ENCODE assay signal across 11 mouse cellular contexts in genomic region chr14:16233515-16233914, GRCm38 (mm10).
"Had no signal": no experiment of that assay in that cellular context is flagged by ENCODE, and none has a peak within 500 bp of the region (broad histone marks: within the 10 kb centered on the region; RNA-seq: fewer than 3 reads in every experiment).

No protein-coding gene starts in this region.

- H3K36me3 ChIP-seq: liver, embryonic 13.5 days; midbrain, embryonic 12.5 days had no signal

- H3K4me1 ChIP-seq: liver, embryonic 13.5 days; midbrain, embryonic 12.5 days had no signal

- H3K4me2 ChIP-seq: liver, embryonic 13.5 days; midbrain, embryonic 12.5 days had no signal

- H3K27ac ChIP-seq: kidney, postnatal 0 days; left cerebral cortex, adult 2 months; liver, embryonic 13.5 days; macrophage; midbrain, embryonic 12.5 days had no signal

- H3K4me3 ChIP-seq: left cerebral cortex, adult 2 months; liver, embryonic 13.5 days; midbrain, embryonic 12.5 days had no signal

- H3K9ac ChIP-seq: liver, embryonic 13.5 days; midbrain, embryonic 12.5 days had no signal

- H3K27me3 ChIP-seq: midbrain, embryonic 12.5 days had no signal

- DNase-seq: kidney, adult 2 months; kidney, postnatal 36 days; layer of hippocampus, postnatal 36 days; liver, embryonic 13.5 days; lung, adult 2 months; thymus, adult 18-20 months; thymus, postnatal 36 days had no signal
